Mouse (Mus musculus): ENCODE measurements around the gene Olig1. TPM values are rescaled to one million over a fixed set of nuclear protein-coding genes. Genes with fewer than 3 reads are reported as not detected.

Olig1 gene
- total RNA-seq, 2 experiments from 2014 or later: 95.9 to 105 TPM

DNA sequence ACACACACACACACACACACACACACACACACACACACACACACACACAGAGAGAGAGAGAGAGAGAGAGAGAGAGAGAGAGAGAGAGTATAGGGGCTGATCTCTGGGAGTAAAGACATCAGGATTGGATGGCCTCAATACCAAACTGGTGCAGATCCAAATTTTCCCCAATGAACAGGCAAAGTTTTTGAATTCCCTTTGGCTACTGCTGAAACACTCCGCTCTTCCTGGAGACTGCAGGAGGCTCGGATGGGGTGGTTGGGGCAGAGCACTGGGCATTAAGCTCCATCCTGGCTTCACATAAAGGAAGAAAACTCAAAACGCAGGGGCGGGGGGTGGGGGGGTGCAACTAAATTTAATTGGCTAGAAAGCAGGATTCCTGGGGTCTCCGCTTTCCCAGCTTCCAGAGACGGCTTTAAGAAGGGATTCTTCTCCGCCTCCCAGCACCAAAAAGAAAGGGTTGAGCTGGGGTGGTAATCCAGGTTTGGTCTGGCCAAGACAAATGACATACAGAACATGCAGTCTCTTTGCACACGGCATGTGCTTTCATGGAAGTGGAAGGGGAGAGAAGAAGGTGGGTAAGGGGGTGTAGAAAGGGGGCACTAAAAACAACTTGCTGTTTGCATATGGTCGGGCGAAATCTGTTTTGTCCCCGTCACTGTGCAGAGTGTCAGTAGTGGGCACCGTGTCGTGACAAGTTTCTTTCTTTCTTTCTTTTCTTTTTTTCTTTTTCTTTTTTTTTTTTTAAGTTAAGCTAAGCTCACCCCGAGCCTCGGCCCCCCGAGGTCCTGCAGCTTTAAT, 31.3 kb downstream of the Olig1 start:
- TF ChIP-seq CTCF (conservative IDR thresholded peaks at IDR 0.05): no peak
- Histone ChIP-seq H3K27ac (no peak overlapping the region), H3K4me3 (peak overlapping the region; percentile 18; the same call in 1 of the 2 replicates)
- DNase-seq (ENCODE audit: low spot score in 2 of 2): no peak

DNA sequence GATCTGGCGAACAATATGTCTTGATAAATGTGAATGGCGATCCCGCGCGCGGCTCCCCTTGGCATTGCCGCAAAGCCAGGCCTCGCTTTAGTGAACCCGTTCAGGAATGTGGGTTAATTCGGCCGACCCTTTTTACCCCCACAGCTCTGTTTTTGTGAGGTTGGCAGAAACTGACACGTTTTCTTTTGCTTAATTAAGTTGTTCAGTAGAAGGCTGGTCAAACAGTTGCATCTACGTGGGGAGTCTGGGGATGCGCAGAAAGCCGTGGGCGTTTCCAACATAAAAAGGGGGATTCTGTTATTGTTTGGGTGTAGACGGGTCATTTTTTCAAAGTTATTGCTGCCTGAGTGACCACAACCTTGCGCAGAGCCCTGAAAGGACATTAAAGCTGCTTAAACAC, 31.9 kb downstream of the Olig1 start:
- H3K4me3 ChIP-seq: peak overlapping the region; percentile 18; the same call in 1 of the 2 replicates
- TF ChIP-seq CTCF (conservative IDR thresholded peaks at IDR 0.05): no peak
- H3K27ac ChIP-seq: no peak overlapping the region
- DNase-seq (ENCODE audit: low spot score in 2 of 2): no peak

DNA sequence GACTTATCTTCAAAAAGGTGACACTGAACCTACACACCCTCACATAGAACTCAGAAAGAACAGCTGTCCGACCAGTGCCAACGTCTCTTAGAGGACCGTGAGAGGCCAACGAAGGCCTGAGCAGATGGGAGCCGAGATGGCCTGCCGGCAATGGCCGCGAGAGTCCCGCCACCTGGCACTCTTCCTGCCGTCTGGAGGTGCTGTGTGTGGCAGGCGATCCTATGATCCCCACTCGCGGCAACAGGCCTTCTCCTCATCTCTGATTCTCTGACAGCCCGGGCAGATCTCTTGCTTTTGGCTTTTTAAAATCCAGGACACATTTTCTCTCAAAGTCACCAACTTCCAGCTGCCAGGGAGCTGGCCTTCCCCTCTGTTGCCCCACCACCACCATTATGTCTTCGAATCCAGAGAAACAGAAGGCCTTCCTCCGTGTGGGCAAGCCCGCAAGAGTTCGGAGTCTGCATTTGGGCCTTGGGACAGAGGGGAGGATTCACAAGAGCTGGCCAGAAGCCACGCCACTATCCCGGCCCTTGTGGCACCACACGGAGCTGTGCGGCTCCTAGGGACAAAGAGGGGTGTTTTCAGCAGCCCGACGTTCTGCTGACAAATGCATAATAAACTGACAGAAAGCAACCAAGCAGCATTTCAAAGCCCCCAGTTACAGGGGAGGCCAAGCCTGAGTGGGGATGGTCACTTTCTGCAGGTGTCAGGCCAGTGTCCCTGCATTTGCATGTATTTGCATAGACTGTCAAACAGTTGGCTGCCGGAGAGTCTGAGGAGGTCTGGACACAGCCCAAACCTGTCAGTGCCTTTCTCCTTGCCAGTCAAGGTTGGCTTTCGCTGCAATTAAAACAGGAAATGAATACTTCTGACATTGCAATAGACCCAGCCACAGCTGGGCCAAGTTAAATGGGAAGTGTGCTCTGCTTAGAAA, 34.5 kb downstream of the Olig1 start:
- no peak overlapping the region for H3K4me3 ChIP-seq
- peak overlapping the region; percentile 57 for H3K27ac ChIP-seq
- TF ChIP-seq CTCF (conservative IDR thresholded peaks at IDR 0.05): peak; percentile 17; the same call in 1 of the 2 replicates
- peak; percentile 29 to 55 for DNase-seq (ENCODE audit: low spot score in 2 of 2)

DNA sequence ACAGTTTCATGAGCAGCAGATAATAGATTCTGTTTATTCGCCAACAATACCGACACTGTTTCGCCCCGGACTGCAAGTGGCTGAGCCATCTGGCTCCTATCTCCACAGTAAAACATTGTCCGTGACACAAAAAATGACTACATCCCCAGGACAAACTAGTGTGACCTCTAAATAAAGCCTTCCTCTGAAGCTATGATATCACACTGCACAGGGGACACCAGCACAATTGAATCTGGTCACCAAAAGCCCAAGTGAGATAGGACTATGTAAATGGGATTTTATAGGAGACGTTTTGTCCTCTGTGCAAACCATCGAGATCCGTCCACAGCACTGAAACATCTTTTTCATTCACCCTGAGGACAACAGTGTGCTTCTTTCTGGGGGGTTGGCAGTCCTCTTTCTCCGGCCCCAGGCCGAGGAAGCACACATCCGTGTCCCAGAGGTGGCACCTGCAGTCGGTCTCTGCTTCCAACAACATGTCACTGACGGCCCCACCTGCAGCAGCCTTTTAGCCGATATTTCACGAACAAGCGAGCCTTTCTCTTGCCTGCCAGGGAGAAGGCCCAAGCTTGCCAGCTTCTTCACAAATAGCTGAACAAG, 36.0 kb downstream of the Olig1 start:
- no peak overlapping the region for H3K27ac ChIP-seq
- peak; percentile 15 to 55 for DNase-seq (ENCODE audit: low spot score in 2 of 2)
- TF ChIP-seq CTCF (conservative IDR thresholded peaks at IDR 0.05): no peak
- no peak overlapping the region for H3K4me3 ChIP-seq

DNA sequence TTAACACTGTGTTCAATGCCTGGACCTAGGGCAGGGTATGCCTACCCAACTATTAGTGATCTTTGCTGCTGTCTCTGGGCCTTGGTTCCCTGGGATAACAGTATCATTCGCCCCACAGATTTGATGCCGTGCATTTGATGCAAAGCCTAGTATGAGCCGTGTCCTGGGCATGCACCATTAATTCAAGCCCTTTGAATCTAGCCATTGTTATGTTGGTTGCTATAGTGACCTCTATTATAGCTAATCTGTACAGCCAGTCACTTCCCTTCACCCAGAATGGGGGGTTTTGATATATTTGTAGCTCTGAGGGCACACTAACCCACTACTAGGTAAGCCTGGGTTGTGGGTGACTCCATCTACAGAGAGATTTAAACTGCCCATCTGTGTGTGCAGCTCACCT, 40.3 kb downstream of the Olig1 start:
- DNase-seq (ENCODE audit: low spot score in 2 of 2): no peak
- no peak overlapping the region for H3K27ac ChIP-seq
- H3K4me3 ChIP-seq: no peak overlapping the region
- TF ChIP-seq CTCF (conservative IDR thresholded peaks at IDR 0.05): no peak

DNA sequence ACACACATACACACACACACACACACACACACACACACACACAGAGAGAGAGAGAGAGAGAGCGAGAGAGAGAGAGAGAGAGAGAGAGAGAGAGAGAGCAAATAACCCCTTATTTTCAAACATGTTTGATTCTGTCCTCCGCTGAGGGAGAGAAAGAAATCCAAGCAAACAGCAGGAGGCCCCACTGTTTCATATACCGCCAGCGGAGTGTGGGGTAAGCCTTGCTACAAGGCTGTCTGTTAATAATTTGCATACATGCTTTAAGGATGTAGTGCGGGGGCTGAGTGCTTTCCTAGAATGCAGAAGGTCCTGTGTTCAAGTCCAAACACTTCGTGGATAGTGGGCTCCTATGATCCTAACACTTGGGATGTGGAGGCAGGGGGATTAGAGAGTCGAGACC, 43.3 kb downstream of the Olig1 start:
- Histone ChIP-seq H3K27ac (no peak overlapping the region), H3K4me3 (no peak overlapping the region)
- DNase-seq (ENCODE audit: low spot score in 2 of 2): no peak
- no peak for TF ChIP-seq CTCF (conservative IDR thresholded peaks at IDR 0.05)

DNA sequence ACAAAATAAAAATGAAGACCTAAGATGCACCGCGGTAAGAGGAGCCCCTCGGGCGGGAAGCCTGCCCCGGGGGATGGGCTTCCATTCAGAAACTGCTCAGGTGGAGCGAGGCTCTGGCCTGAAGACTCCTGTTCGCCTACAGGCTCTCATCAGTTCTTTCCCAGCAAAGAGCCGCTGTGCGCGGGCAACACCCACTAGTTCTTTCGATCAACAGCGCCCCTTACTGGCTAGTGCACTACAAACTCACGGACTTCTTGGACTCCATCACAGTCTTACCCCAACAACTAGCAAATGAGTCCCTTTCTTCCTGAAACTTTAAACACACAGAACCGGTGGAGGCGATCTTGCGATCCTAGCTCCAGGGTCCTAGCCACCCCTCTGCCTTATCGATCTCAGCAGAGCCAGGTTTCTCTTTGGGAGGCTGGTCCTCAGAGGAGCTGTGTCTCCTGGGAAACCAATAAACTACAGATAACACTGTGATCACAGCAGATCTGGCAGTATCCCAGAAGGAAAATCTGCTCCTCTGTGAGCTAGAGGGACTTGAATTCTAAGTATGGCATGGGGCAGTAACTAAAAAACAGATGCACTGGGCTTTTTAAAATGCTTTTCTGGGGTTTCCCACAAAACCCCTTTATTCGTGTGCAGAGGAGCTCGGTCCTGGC, 44.7 kb downstream of the Olig1 start:
- TF ChIP-seq CTCF (conservative IDR thresholded peaks at IDR 0.05): peak; percentile 86
- peak; percentile 78 to 82 for DNase-seq (ENCODE audit: low spot score in 2 of 2)
- no peak overlapping the region for H3K27ac ChIP-seq
- peak overlapping the region; percentile 36; the same call in 1 of the 2 replicates for H3K4me3 ChIP-seq

DNA sequence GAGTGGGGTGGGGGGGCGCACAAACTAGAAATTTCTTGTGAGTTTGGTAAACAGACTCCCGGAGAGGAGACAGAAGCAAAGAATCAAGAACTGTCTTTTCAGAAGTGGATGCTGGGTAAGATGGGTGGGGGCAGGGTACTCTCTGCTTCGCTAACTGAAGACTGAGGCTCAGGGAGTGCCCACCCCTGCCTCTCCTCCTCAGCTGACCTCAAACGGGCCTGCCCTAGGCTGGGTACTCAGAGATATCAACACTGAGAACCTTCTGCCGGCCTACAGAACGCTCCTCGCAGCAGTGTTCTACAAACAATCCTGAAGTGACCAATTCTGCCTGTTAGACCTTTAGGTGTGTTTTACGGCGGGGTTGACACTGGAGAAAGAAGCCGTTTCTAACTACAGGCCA, 50.6 kb downstream of the Olig1 start:
- TF ChIP-seq CTCF (conservative IDR thresholded peaks at IDR 0.05): no peak
- no peak for DNase-seq (ENCODE audit: low spot score in 2 of 2)
- H3K4me3 ChIP-seq: peak overlapping the region; percentile 43
- no peak overlapping the region for H3K27ac ChIP-seq

DNA sequence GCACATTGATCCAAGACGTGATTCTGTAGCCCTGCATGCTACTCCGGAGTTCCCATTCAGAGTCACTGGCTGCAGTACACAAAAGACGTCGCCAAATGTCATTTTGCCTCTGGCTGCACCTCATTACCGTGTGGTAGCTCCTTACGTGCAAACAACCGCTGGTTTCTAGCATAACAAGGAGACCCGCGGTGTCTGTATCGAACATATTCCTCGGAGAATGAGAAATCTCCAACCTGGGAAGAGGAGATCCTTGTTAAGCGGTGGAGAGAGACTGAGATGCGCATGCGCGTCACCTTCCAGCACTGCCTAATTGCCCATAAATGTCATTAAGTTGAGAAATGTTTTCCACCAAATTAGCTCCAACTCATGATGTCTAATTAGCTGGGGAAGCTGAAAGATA, 51.0 kb downstream of the Olig1 start:
- no peak for TF ChIP-seq CTCF (conservative IDR thresholded peaks at IDR 0.05)
- Histone ChIP-seq H3K4me3 (peak overlapping the region; percentile 43), H3K27ac (no peak overlapping the region)
- no peak for DNase-seq (ENCODE audit: low spot score in 2 of 2)

Other genes starting within 250 kb of the Olig1 start
- gene Paxbp1, start 225.2 kb upstream of the Olig1 start, total RNA-seq (2021): 10 to 100 TPM; 73.6 to 90.7 TPM
- 1 to 10 TPM; 1.5 to 2.0 TPM for gene 4932438H23Rik, start 174.7 kb upstream of the Olig1 start, total RNA-seq (2021)
- gene Olig2, start 44.3 kb upstream of the Olig1 start, total RNA-seq (2021): 10 to 100 TPM; 25.2 to 27.1 TPM
- 10 to 100 TPM; 19.8 to 25.5 TPM for gene Ifnar2, start 103.0 kb downstream of the Olig1 start, total RNA-seq (2021)
- gene Gm21970, start 121.9 kb downstream of the Olig1 start, total RNA-seq (2021): not detected
- 1 to 10 TPM; 8.6 to 9.0 TPM for gene Il10rb, start 136.4 kb downstream of the Olig1 start, total RNA-seq (2021)
- gene Ifnar1, start 215.5 kb downstream of the Olig1 start, total RNA-seq (2021): 10 to 100 TPM; 42.2 to 45.9 TPM

Measured in layer of hippocampus, adult 2 months (tissue).